Mouse (Mus musculus) intestine, postnatal 0 days (tissue): ENCODE data around the gene Samd4b. TPM values are rescaled to one million over a fixed set of nuclear protein-coding genes. Genes with fewer than 3 reads are reported as not detected.

Source experiments
- ATAC-seq: fragments of 200-750 bp; cut with Nextera tagmentation; 2 replicates; pipeline ENCODE4 v1.8.0; 2017; ENCODE audit warnings: mild to moderate bottlenecking, moderate TSS enrichment, moderate library complexity
- H3K27ac ChIP-seq: fragments of 300-500 bp; sonication (generic); 2 replicates; pipeline ENCODE4 v1.5.1; 2014; ENCODE audit warnings: mild to moderate bottlenecking, low read depth, low read length, moderate library complexity
- H3K27me3 ChIP-seq: fragments of 300-500 bp; sonication (generic); replicated peaks from 2 replicates; pipeline ENCODE4 v1.6.1; 2014; ENCODE audit warnings: low read length, mixed read lengths; ENCODE audit not compliant: control insufficient read depth, insufficient read depth
- H3K36me3 ChIP-seq: fragments of 300-500 bp; sonication (generic); 2 replicates; pipeline ENCODE4 v1.6.1; 2014; ENCODE audit warnings: mild to moderate bottlenecking, moderate library complexity; ENCODE audit not compliant: control insufficient read depth, insufficient read depth
- H3K4me1 ChIP-seq: fragments of 300-500 bp; sonication (generic); replicated peaks from 2 replicates; pipeline ENCODE4 v1.6.1; 2014; ENCODE audit warnings: antibody characterized with exemption, low read length, mixed read lengths; ENCODE audit not compliant: control insufficient read depth, insufficient read depth
- H3K4me2 ChIP-seq: fragments of 300-500 bp; sonication (generic); replicated peaks from 2 replicates; pipeline ENCODE4 v1.6.1; 2014; ENCODE audit warnings: low read depth, mild to moderate bottlenecking, moderate library complexity
- H3K4me3 ChIP-seq: fragments of 300-500 bp; sonication (generic); 2 replicates; pipeline ENCODE4 v1.5.1; 2014; ENCODE audit warnings: low read depth, low read length
- H3K9ac ChIP-seq: fragments of 300-500 bp; sonication (generic); 2 replicates; pipeline ENCODE4 v1.6.1; 2014; ENCODE audit warnings: mild to moderate bottlenecking, low read depth, low read length
- H3K9me3 ChIP-seq: fragments of 300-500 bp; sonication (generic); 2 replicates; pipeline ENCODE4 v1.6.1; 2016; ENCODE audit warnings: mixed run types; ENCODE audit not compliant: control insufficient read depth
- CTCF ChIP-seq: sonication (generic); IDR thresholded peaks from 2 replicates; pipeline ENCODE4 v1.5.1; 2016; ENCODE audit warnings: low read depth, mild to moderate bottlenecking, control low read depth, antibody characterized with exemption, moderate library complexity
- WGBS: fragments of 180-500 bp; shearing (Covaris S2); extraction: QIAGEN DNeasy Blood & Tissue Kit; methylation state at CpG from one replicate; pipeline ENCODE4 v1.1.7; 2014; 5-methylcytosine and 5-hydroxymethylcytosine counted together
- polyA plus RNA-seq: library from polyadenylated mRNA; unstranded; fragments of >200 nt; fragmentation: Nextera tagmentation; extraction: Ambion mirVana; gene quantifications from 2 replicates; pipeline ENCODE4 v1.2.1, GENCODE M21; 2015

Samd4b gene
- polyA plus RNA-seq, 1 experiment from 2014 or later: 13.4 TPM

GRCm38 (mm10) chr7:28382347-28382951 lies 215.5 kb downstream of the Samd4b start:
- H3K9me3 ChIP-seq: no peaks in the 10 kb centered on the region
- no peak for TF ChIP-seq CTCF
- H3K9ac ChIP-seq: peak overlapping the region; percentile 79
- H3K4me3 ChIP-seq: peak overlapping the region; percentile 36
- ATAC-seq: no peak
- peak overlapping the region; percentile 89 for H3K4me2 ChIP-seq
- 17% methylated on average over 10 of the region's 12 CpGs for WGBS
- H3K27me3 ChIP-seq: no peaks in the 10 kb centered on the region
- H3K27ac ChIP-seq: peak overlapping the region; percentile 100
- peaks cover 24% of the 10 kb centered on the region for H3K36me3 ChIP-seq
- peaks cover 19% of the 10 kb centered on the region for H3K4me1 ChIP-seq

- peak overlapping the region; percentile 89 for H3K4me2 ChIP-seq
- TF ChIP-seq CTCF: no peak
- H3K36me3 ChIP-seq: peaks cover 26% of the 10 kb centered on the region
- peak overlapping the region; percentile 79 for H3K9ac ChIP-seq
- H3K4me1 ChIP-seq: peaks cover 19% of the 10 kb centered on the region
- H3K4me3 ChIP-seq: peak overlapping the region; percentile 36
- H3K27ac ChIP-seq: peak overlapping the region; percentile 100
- ATAC-seq: peak; percentile 31
- H3K9me3 ChIP-seq: no peaks in the 10 kb centered on the region
- H3K27me3 ChIP-seq: no peaks in the 10 kb centered on the region
- under 1% methylated on average over 20 of the region's 20 CpGs for WGBS
Observed at GRCm38 (mm10) chr7:28381938-28382337, 216.0 kb downstream of the Samd4b start.

GRCm38 (mm10) chr7:28381017-28381790 lies 216.7 kb downstream of the Samd4b start:
- 3% methylated on average over 30 of the region's 30 CpGs for WGBS
- Histone ChIP-seq H3K4me1 (peaks cover 17% of the 10 kb centered on the region), H3K36me3 (peaks cover 24% of the 10 kb centered on the region), H3K27me3 (no peaks in the 10 kb centered on the region), H3K4me3 (peak overlapping the region; percentile 36), H3K4me2 (peak overlapping the region; percentile 89), H3K9ac (peak overlapping the region; percentile 79), H3K27ac (peak overlapping the region; percentile 100), H3K9me3 (no peaks in the 10 kb centered on the region)
- peak; percentile 20 for ATAC-seq
- TF ChIP-seq CTCF: no peak

- peak within 1 kb of the TSS; percentile 98 for H3K9ac ChIP-seq
- WGBS: 29% methylated on average over 17 of the region's 17 CpGs
- peak within 1 kb of the TSS; percentile 100 for H3K27ac ChIP-seq
- peaks cover 16% of the 10 kb centered on the region for H3K36me3 ChIP-seq
- peaks cover 14% of the 10 kb centered on the region for H3K4me1 ChIP-seq
- H3K27me3 ChIP-seq: no peaks in the 10 kb centered on the region
- ATAC-seq: no peak
- H3K9me3 ChIP-seq: no peaks in the 10 kb centered on the region
- peak within 1 kb of the TSS; percentile 89 for H3K4me2 ChIP-seq
- no peak for TF ChIP-seq CTCF
- H3K4me3 ChIP-seq: peak within 1 kb of the TSS; percentile 95
Observed at GRCm38 (mm10) chr7:28380237-28381016, 217.5 kb downstream of the Samd4b start, which contains the start of gene Zfp36. Zfp36 (minus strand) TSS chr7:28380253.

- H3K36me3 ChIP-seq: peaks cover 12% of the 10 kb centered on the region
- H3K9ac ChIP-seq: peak overlapping the region; percentile 98
- peak overlapping the region; percentile 95 for H3K4me3 ChIP-seq
- ATAC-seq: peak; percentile 11
- TF ChIP-seq CTCF: no peak
- H3K4me2 ChIP-seq: peak overlapping the region; percentile 89
- peak overlapping the region; percentile 100 for H3K27ac ChIP-seq
- peaks cover 11% of the 10 kb centered on the region for H3K4me1 ChIP-seq
- H3K9me3 ChIP-seq: no peaks in the 10 kb centered on the region
- under 1% methylated on average over 53 of the region's 53 CpGs for WGBS
- H3K27me3 ChIP-seq: no peaks in the 10 kb centered on the region
Observed at GRCm38 (mm10) chr7:28378769-28379651, 218.9 kb downstream of the Samd4b start.
